Mouse (Mus musculus) CH12.LX (cell line): ENCODE data around the gene Hnf1a. TPM values are rescaled to one million over a fixed set of nuclear protein-coding genes. Genes with fewer than 3 reads are reported as not detected.

Experiments used
- DNase-seq: peaks from one replicate; pipeline ENCODE4 v3.0.0-alpha.2; 2013; ENCODE audit errors: extremely low read depth
- H3K27ac ChIP-seq: 2 replicates; pipeline ENCODE4 v1.5.1; 2012; ENCODE audit warnings: low read depth, mild to moderate bottlenecking, control low read depth, moderate library complexity; ENCODE audit not compliant: insufficient read depth
- H3K27me3 ChIP-seq: replicated peaks from 2 replicates; pipeline ENCODE3; 2012; ENCODE audit warnings: inconsistent platforms
- H3K36me3 ChIP-seq, 2 experiments: replicated peaks in 1 of 2; 2 replicates each; pipeline versions ENCODE3 to v1.6.1; 2012; ENCODE audit warnings: inconsistent platforms in 1 of 2, low read length in 1 of 2, mild to moderate bottlenecking in 1 of 2, mixed read lengths in 1 of 2, moderate library complexity in 1 of 2; ENCODE audit not compliant: control insufficient read depth in 1 of 2, insufficient read depth in 1 of 2
- H3K4me1 ChIP-seq, 2 experiments: 2 replicates each; pipeline ENCODE4 v1.6.1; 2012; ENCODE audit warnings: inconsistent platforms in 1 of 2, moderate library complexity in 1 of 2; ENCODE audit not compliant: insufficient read depth in 2 of 2, control insufficient read depth in 1 of 2
- H3K4me2 ChIP-seq: 2 replicates; pipeline ENCODE4 v1.6.1; 2012; ENCODE audit warnings: low read depth, mild to moderate bottlenecking, control low read depth; ENCODE audit not compliant: poor library complexity, insufficient read depth, severe bottlenecking
- H3K4me3 ChIP-seq, 3 experiments: fragments of 150-350 bp in 1 of 3; sonication (generic) in 1 of 3; replicated peaks in 1 of 3; 2 replicates each; pipeline versions ENCODE3 to v1.5.1; 2011 to 2012; ENCODE audit warnings: low read depth in 2 of 3, low read length in 2 of 3, mild to moderate bottlenecking in 2 of 3, moderate library complexity in 2 of 3, control low read depth in 1 of 3, improper control_type of control experiment in 1 of 3, inconsistent platforms in 1 of 3, mixed read lengths in 1 of 3; ENCODE audit not compliant: poor library complexity in 1 of 3
- H3K79me2 ChIP-seq: replicated peaks from 2 replicates; pipeline ENCODE4 v1.6.1; 2012; ENCODE audit warnings: mild to moderate bottlenecking, moderate library complexity; ENCODE audit not compliant: control insufficient read depth, poor library complexity, insufficient read depth, severe bottlenecking; ENCODE audit errors: extremely low read depth
- H3K9ac ChIP-seq: 2 replicates; pipeline ENCODE4 v1.6.1; 2012; ENCODE audit warnings: low read depth, mild to moderate bottlenecking, control low read depth, moderate library complexity; ENCODE audit not compliant: insufficient read depth
- H3K9me3 ChIP-seq: replicated peaks from 2 replicates; pipeline ENCODE3; 2012; ENCODE audit warnings: low read length, inconsistent platforms, mixed read lengths
- CHD2 ChIP-seq: IDR thresholded peaks from 2 replicates; pipeline ENCODE4 v1.6.1; 2011; ENCODE audit warnings: low read length, improper control_type of control experiment
- E2F4 ChIP-seq: IDR thresholded peaks from 2 replicates; pipeline ENCODE4 v1.6.1; 2011; ENCODE audit warnings: low read depth, low read length, improper control_type of control experiment; ENCODE audit not compliant: insufficient replicate concordance
- ELF1 ChIP-seq: IDR thresholded peaks from 2 replicates; pipeline ENCODE4 v1.6.1; 2014; ENCODE audit warnings: low read depth, mild to moderate bottlenecking, inconsistent platforms, low read length, improper control_type of control experiment
- GABPA ChIP-seq: IDR thresholded peaks from 2 replicates; pipeline ENCODE4 v1.6.1; 2012; ENCODE audit warnings: low read depth, low read length, improper control_type of control experiment, inconsistent platforms; ENCODE audit not compliant: insufficient replicate concordance
- JUN ChIP-seq: IDR thresholded peaks from 2 replicates; pipeline ENCODE4 v1.6.1; 2011; ENCODE audit warnings: low read depth, mild to moderate bottlenecking, low read length, improper control_type of control experiment, moderate library complexity; ENCODE audit not compliant: insufficient read depth
- JUND ChIP-seq: conservative IDR thresholded peaks from 2 replicates; pipeline ENCODE4 v1.6.1; 2011; ENCODE audit warnings: low read depth, low read length, improper control_type of control experiment
- MAX ChIP-seq: IDR thresholded peaks from 2 replicates; pipeline ENCODE4 v1.6.1; 2011; ENCODE audit warnings: low read length, improper control_type of control experiment
- MAZ ChIP-seq: IDR thresholded peaks from 2 replicates; pipeline ENCODE4 v1.6.1; 2012; ENCODE audit warnings: low read depth, mild to moderate bottlenecking, inconsistent platforms, low read length, improper control_type of control experiment, moderate library complexity
- MYC ChIP-seq: IDR thresholded peaks from 2 replicates; pipeline ENCODE4 v1.6.1; 2011; ENCODE audit warnings: low read depth, mild to moderate bottlenecking, improper control_type of control experiment, low read length
- NELFE ChIP-seq: IDR thresholded peaks from 2 replicates; pipeline ENCODE4 v1.6.1; 2011; ENCODE audit warnings: low read depth, low read length, improper control_type of control experiment
- NRF1 ChIP-seq: IDR thresholded peaks from 2 replicates; pipeline ENCODE4 v1.6.1; 2014; ENCODE audit warnings: low read depth, mild to moderate bottlenecking, inconsistent platforms, low read length, improper control_type of control experiment, moderate library complexity
- POLR2A ChIP-seq: IDR thresholded peaks from 2 replicates; pipeline ENCODE4 v1.6.1; 2011; ENCODE audit warnings: low read depth, mild to moderate bottlenecking, improper control_type of control experiment, low read length
- RAD21 ChIP-seq: IDR thresholded peaks from 2 replicates; pipeline ENCODE4 v1.6.1; 2011; ENCODE audit warnings: low read depth, mild to moderate bottlenecking, low read length, improper control_type of control experiment, moderate library complexity
- RCOR1 ChIP-seq: conservative IDR thresholded peaks from 2 replicates; pipeline ENCODE4 v1.6.1; 2012; ENCODE audit warnings: low read depth, mild to moderate bottlenecking, inconsistent platforms, low read length, improper control_type of control experiment
- SMC3 ChIP-seq: IDR thresholded peaks from 2 replicates; pipeline ENCODE4 v1.6.1; 2011; ENCODE audit warnings: low read depth, low read length, improper control_type of control experiment
- TBP ChIP-seq: conservative IDR thresholded peaks from 2 replicates; pipeline ENCODE4 v1.6.1; 2011; ENCODE audit warnings: low read depth, low read length, improper control_type of control experiment
- TCF12 ChIP-seq: IDR thresholded peaks from 2 replicates; pipeline ENCODE4 v1.6.1; 2014; ENCODE audit warnings: low read depth, mild to moderate bottlenecking, inconsistent platforms, low read length, improper control_type of control experiment
- UBTF ChIP-seq: IDR thresholded peaks from 2 replicates; pipeline ENCODE4 v1.6.1; 2012; ENCODE audit warnings: low read depth, mild to moderate bottlenecking, inconsistent platforms, low read length, improper control_type of control experiment, moderate library complexity
- USF2 ChIP-seq: conservative IDR thresholded peaks from 2 replicates; pipeline ENCODE4 v1.6.1; 2011; ENCODE audit warnings: low read depth, low read length, improper control_type of control experiment
- ZC3H11A ChIP-seq: IDR thresholded peaks from 2 replicates; pipeline ENCODE4 v1.6.1; 2012; ENCODE audit warnings: low read depth, mild to moderate bottlenecking, inconsistent platforms, low read length, improper control_type of control experiment
- ZKSCAN1 ChIP-seq: IDR thresholded peaks from 2 replicates; pipeline ENCODE4 v1.6.1; 2012; ENCODE audit warnings: low read depth, inconsistent platforms, low read length, improper control_type of control experiment, borderline replicate concordance
- ZMIZ1 ChIP-seq: IDR thresholded peaks from 2 replicates; pipeline ENCODE4 v1.6.1; 2012; ENCODE audit warnings: low read depth, mild to moderate bottlenecking, inconsistent platforms, low read length, improper control_type of control experiment
- ZNF384 ChIP-seq: IDR thresholded peaks from 2 replicates; pipeline ENCODE4 v1.6.1; 2012; ENCODE audit warnings: low read depth, low read length, improper control_type of control experiment, inconsistent platforms
- dilution Hi-C: fragments of 300-500 bp; cut with MboI; formaldehyde crosslinking; loops from 2 replicates; pipeline ENCODE4 v1.14.3; 2020; ENCODE audit warnings: low sequenced_read_pairs; ENCODE audit not compliant: extremely low pct_unique_long_range_greater_than_20kb, extremely low pct_ligation_motif_present
- in situ Hi-C: fragments of 300-500 bp; cut with MboI; formaldehyde crosslinking; loops from 3 replicates; pipeline ENCODE4 v1.14.3; 2019; ENCODE audit warnings: low sequenced_read_pairs, low pct_ligation_motif_present, low pct_unique_long_range_greater_than_20kb, mixed read lengths
- polyA plus RNA-seq: library from polyadenylated mRNA; unstranded; fragments of >175 nt; gene quantifications from 2 replicates; pipeline ENCODE4 v1.2.1, GENCODE M21; 2012; ENCODE audit warnings: low read depth; ENCODE audit not compliant: insufficient read length
- total RNA-seq, 2 experiments: library from RNA; depleted of rRNA; stranded (reverse); fragments of 300-350 nt in 1 of 2; fragments of >200 nt in 1 of 2; gene quantifications; 2 replicates each; pipeline ENCODE4 v1.2.3; 2012 to 2014

Gene Hnf1a
- total and polyA plus RNA-seq, 3 experiments: not detected

DNA sequence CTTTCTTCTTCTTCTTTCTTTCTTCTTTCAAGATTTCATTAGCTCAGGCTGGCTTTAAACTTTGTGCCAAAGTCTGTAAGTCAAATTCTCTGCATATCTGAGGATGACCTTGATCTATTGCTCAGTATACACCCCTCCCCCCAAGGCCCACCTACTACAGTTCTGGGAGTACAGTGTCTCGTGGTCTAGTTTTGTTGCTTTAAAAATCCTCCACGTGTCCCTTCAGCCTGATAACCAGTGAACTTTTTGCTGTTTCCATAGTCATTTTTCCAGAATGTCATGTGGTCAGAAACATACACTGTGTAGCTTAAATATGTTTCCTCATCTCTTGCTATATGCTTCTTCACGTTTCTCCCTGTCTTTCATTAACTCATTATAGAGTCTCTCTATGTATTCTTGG, 39.1 kb upstream of the Hnf1a start:
- Histone ChIP-seq H3K79me2 (peaks cover 33% of the 10 kb centered on the region), H3K27me3 (no peaks in the 10 kb centered on the region), H3K4me2 (0 out of 2 replicates have a peak overlapping the region, but pooled peaks have one; percentile 55), H3K4me3 (no peak overlapping the region), H3K36me3 (peaks cover 0 to 3% of the 10 kb centered on the region in 2 experiments), H3K9me3 (no peaks in the 10 kb centered on the region), H3K4me1 (peaks cover 13 to 43% of the 10 kb centered on the region in 2 experiments), H3K9ac (no peak overlapping the region; the same call in 1 of the 2 replicates), H3K27ac (no peak overlapping the region)
- no peak for TF ChIP-seq JUND
- no peak for TF ChIP-seq NRF1
- TF ChIP-seq E2F4: no peak
- TF ChIP-seq MAX: no peak
- no peak for TF ChIP-seq RAD21
- no peak for TF ChIP-seq POLR2A
- TF ChIP-seq ZKSCAN1: no peak
- no peak for TF ChIP-seq UBTF
- TF ChIP-seq TBP: no peak
- TF ChIP-seq MYC: no peak
- in situ Hi-C loops (no loop called here), dilution Hi-C loops (no loop called here)
- no peak for DNase-seq

DNA sequence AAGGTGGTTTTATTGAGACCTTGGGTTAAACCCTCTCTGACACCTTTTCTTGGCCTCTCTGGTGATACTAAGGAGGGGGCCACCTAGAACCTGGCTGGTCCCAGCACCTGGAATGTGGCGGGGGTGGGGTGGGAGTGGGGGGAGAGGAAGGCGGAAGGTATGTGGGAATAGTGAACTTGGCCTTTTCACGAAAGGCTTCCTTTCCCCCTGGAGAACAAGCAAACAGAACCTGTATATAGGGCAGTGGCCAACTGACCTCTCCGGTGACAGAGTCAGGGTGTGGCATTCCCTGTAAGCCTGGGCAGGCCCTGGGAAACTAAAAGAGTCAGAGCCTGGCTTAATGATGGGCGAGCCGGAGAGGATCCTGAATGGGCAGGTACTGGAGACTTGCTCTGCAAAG, 38.2 kb upstream of the Hnf1a start:
- in situ Hi-C loops (no loop called here), dilution Hi-C loops (no loop called here)
- DNase-seq: no peak
- TF ChIP-seq SMC3 (no peak), ZMIZ1 (no peak), GABPA (no peak), USF2 (no peak), MAZ (no peak), CHD2 (no peak), ZKSCAN1 (no peak), TCF12 (no peak), JUN (no peak), TBP (no peak), POLR2A (no peak), RAD21 (no peak), RCOR1 (no peak), NELFE (no peak), ELF1 (no peak), ZNF384 (no peak), JUND (no peak), ZC3H11A (no peak)
- no peak overlapping the region for H3K4me2 ChIP-seq
- H3K9ac ChIP-seq: no peak overlapping the region
- H3K4me3 ChIP-seq: no peak overlapping the region
- H3K36me3 ChIP-seq: peaks cover 0 to 3% of the 10 kb centered on the region in 2 experiments
- peaks cover 8 to 39% of the 10 kb centered on the region in 2 experiments; a peak in 3 of 4 replicates for H3K4me1 ChIP-seq
- H3K27ac ChIP-seq: no peak overlapping the region
- H3K79me2 ChIP-seq: peaks cover 26% of the 10 kb centered on the region
- no peaks in the 10 kb centered on the region for H3K9me3 ChIP-seq
- H3K27me3 ChIP-seq: no peaks in the 10 kb centered on the region
